Mouse (Mus musculus): Measurements from ENCODE around the gene Gabbr2. TPM values are rescaled to one million over a fixed set of nuclear protein-coding genes. Genes with fewer than 3 reads are reported as not detected.

Gabbr2 gene
- polyA plus RNA-seq, 1 experiment: 3.2 TPM

GRCm38 (mm10) chr4:46700223-46700651 lies 291.4 kb downstream of the Gabbr2 start:
- Histone ChIP-seq H3K4me1 (ENCODE audit: control insufficient read depth, insufficient read depth, low read length) (no peaks in the 10 kb centered on the region), H3K27ac (ENCODE audit: control insufficient read depth, insufficient read depth, low read depth, low read length) (no peak overlapping the region), H3K36me3 (ENCODE audit: control insufficient read depth, insufficient read depth, low read length) (no peaks in the 10 kb centered on the region), H3K4me3 (ENCODE audit: control insufficient read depth, low read depth, low read length) (no peak overlapping the region), H3K27me3 (ENCODE audit: control insufficient read depth, insufficient read depth, low read length) (no peaks in the 10 kb centered on the region)
- TF ChIP-seq POLR2A (IDR thresholded peaks at IDR 0.05; ENCODE audit: control insufficient read depth, low read depth, low read length) (no peak), CTCF (IDR thresholded peaks at IDR 0.05; ENCODE audit: control insufficient read depth, insufficient read depth, insufficient replicate concordance, low read depth, low read length) (no peak)

GRCm38 (mm10) chr4:46696467-46696866 lies 295.2 kb downstream of the Gabbr2 start:
- Histone ChIP-seq H3K4me1 (ENCODE audit: control insufficient read depth, insufficient read depth, low read length) (no peaks in the 10 kb centered on the region), H3K27me3 (ENCODE audit: control insufficient read depth, insufficient read depth, low read length) (no peaks in the 10 kb centered on the region), H3K36me3 (ENCODE audit: control insufficient read depth, insufficient read depth, low read length) (no peaks in the 10 kb centered on the region), H3K27ac (ENCODE audit: control insufficient read depth, insufficient read depth, low read depth, low read length) (no peak overlapping the region), H3K4me3 (ENCODE audit: control insufficient read depth, low read depth, low read length) (no peak overlapping the region)
- TF ChIP-seq POLR2A (IDR thresholded peaks at IDR 0.05; ENCODE audit: control insufficient read depth, low read depth, low read length) (no peak; the same call in 1 of the 2 replicates), CTCF (IDR thresholded peaks at IDR 0.05; ENCODE audit: control insufficient read depth, insufficient read depth, insufficient replicate concordance, low read depth, low read length) (no peak)

- Histone ChIP-seq H3K36me3 (ENCODE audit: control insufficient read depth, insufficient read depth, low read length) (no peaks in the 10 kb centered on the region), H3K27ac (ENCODE audit: control insufficient read depth, insufficient read depth, low read depth, low read length) (no peak overlapping the region), H3K4me1 (ENCODE audit: control insufficient read depth, insufficient read depth, low read length) (peaks cover 5% of the 10 kb centered on the region), H3K4me3 (ENCODE audit: control insufficient read depth, low read depth, low read length) (no peak overlapping the region), H3K27me3 (ENCODE audit: control insufficient read depth, insufficient read depth, low read length) (no peaks in the 10 kb centered on the region)
- TF ChIP-seq CTCF (IDR thresholded peaks at IDR 0.05; ENCODE audit: control insufficient read depth, insufficient read depth, insufficient replicate concordance, low read depth, low read length): no peak
These were observed 301.1 kb downstream of the Gabbr2 start for GRCm38 (mm10) chr4:46690565-46690964.

GRCm38 (mm10) chr4:46690023-46690420 lies 301.7 kb downstream of the Gabbr2 start:
- Histone ChIP-seq H3K4me1 (ENCODE audit: control insufficient read depth, insufficient read depth, low read length) (peaks cover 5% of the 10 kb centered on the region), H3K36me3 (ENCODE audit: control insufficient read depth, insufficient read depth, low read length) (no peaks in the 10 kb centered on the region), H3K4me3 (ENCODE audit: control insufficient read depth, low read depth, low read length) (no peak overlapping the region), H3K27ac (ENCODE audit: control insufficient read depth, insufficient read depth, low read depth, low read length) (no peak overlapping the region), H3K27me3 (ENCODE audit: control insufficient read depth, insufficient read depth, low read length) (no peaks in the 10 kb centered on the region)
- no peak for TF ChIP-seq POLR2A (IDR thresholded peaks at IDR 0.05; ENCODE audit: control insufficient read depth, low read depth, low read length)
- no peak for TF ChIP-seq CTCF (IDR thresholded peaks at IDR 0.05; ENCODE audit: control insufficient read depth, insufficient read depth, insufficient replicate concordance, low read depth, low read length)

GRCm38 (mm10) chr4:46689397-46690022 lies 302.2 kb downstream of the Gabbr2 start:
- Histone ChIP-seq H3K4me3 (ENCODE audit: control insufficient read depth, low read depth, low read length) (no peak overlapping the region), H3K27ac (ENCODE audit: control insufficient read depth, insufficient read depth, low read depth, low read length) (no peak overlapping the region), H3K27me3 (ENCODE audit: control insufficient read depth, insufficient read depth, low read length) (no peaks in the 10 kb centered on the region), H3K4me1 (ENCODE audit: control insufficient read depth, insufficient read depth, low read length) (peaks cover 5% of the 10 kb centered on the region), H3K36me3 (ENCODE audit: control insufficient read depth, insufficient read depth, low read length) (no peaks in the 10 kb centered on the region)
- TF ChIP-seq CTCF (IDR thresholded peaks at IDR 0.05; ENCODE audit: control insufficient read depth, insufficient read depth, insufficient replicate concordance, low read depth, low read length) (peak; percentile 92; the same call in 1 of the 2 replicates), POLR2A (IDR thresholded peaks at IDR 0.05; ENCODE audit: control insufficient read depth, low read depth, low read length) (no peak)

- Histone ChIP-seq H3K4me1 (ENCODE audit: control insufficient read depth, insufficient read depth, low read length) (peaks cover 5% of the 10 kb centered on the region), H3K36me3 (ENCODE audit: control insufficient read depth, insufficient read depth, low read length) (no peaks in the 10 kb centered on the region), H3K27ac (ENCODE audit: control insufficient read depth, insufficient read depth, low read depth, low read length) (no peak overlapping the region), H3K4me3 (ENCODE audit: control insufficient read depth, low read depth, low read length) (no peak overlapping the region; the same call in 1 of the 2 replicates), H3K27me3 (ENCODE audit: control insufficient read depth, insufficient read depth, low read length) (no peaks in the 10 kb centered on the region)
- TF ChIP-seq CTCF (IDR thresholded peaks at IDR 0.05; ENCODE audit: control insufficient read depth, insufficient read depth, insufficient replicate concordance, low read depth, low read length) (no peak), POLR2A (IDR thresholded peaks at IDR 0.05; ENCODE audit: control insufficient read depth, low read depth, low read length) (no peak)
These were observed 303.4 kb downstream of the Gabbr2 start for GRCm38 (mm10) chr4:46688213-46688832.

- peaks cover 5% of the 10 kb centered on the region for H3K4me1 ChIP-seq (ENCODE audit: control insufficient read depth, insufficient read depth, low read length)
- TF ChIP-seq POLR2A (IDR thresholded peaks at IDR 0.05; ENCODE audit: control insufficient read depth, low read depth, low read length): no peak
- no peak for TF ChIP-seq CTCF (IDR thresholded peaks at IDR 0.05; ENCODE audit: control insufficient read depth, insufficient read depth, insufficient replicate concordance, low read depth, low read length)
- no peak overlapping the region for H3K27ac ChIP-seq (ENCODE audit: control insufficient read depth, insufficient read depth, low read depth, low read length)
- no peak overlapping the region for H3K4me3 ChIP-seq (ENCODE audit: control insufficient read depth, low read depth, low read length)
- H3K27me3 ChIP-seq (ENCODE audit: control insufficient read depth, insufficient read depth, low read length): no peaks in the 10 kb centered on the region
- no peaks in the 10 kb centered on the region for H3K36me3 ChIP-seq (ENCODE audit: control insufficient read depth, insufficient read depth, low read length)
These were observed 307.5 kb downstream of the Gabbr2 start for GRCm38 (mm10) chr4:46684160-46684559.

Measured in testis, adult 2 months (tissue).